Mouse (Mus musculus): ENCODE results near the gene Col4a1. TPM values are rescaled to one million over a fixed set of nuclear protein-coding genes. Genes with fewer than 3 reads are reported as not detected.

Gene Col4a1
- polyA plus RNA-seq, 1 experiment from 2014 or later: 118 TPM

Other genes starting within 250 kb of the Col4a1 start
- 56.3 and 63.5 TPM in 2 replicates for gene Col4a2, start within 50 bp of the Col4a1 start, polyA plus RNA-seq (2016; fragmentation: Nextera tagmentation; extraction: Ambion mirVana)
- gene Rab20, start 165.9 kb upstream of the Col4a1 start, polyA plus RNA-seq (2016; fragmentation: Nextera tagmentation; extraction: Ambion mirVana): 0.81 and 0.93 TPM in 2 replicates
- 116 and 121 TPM in 2 replicates for gene Naxd, start 184.7 kb upstream of the Col4a1 start, polyA plus RNA-seq (2016; fragmentation: Nextera tagmentation; extraction: Ambion mirVana)
- gene Cars2, start 238.0 kb upstream of the Col4a1 start, polyA plus RNA-seq (2016; fragmentation: Nextera tagmentation; extraction: Ambion mirVana): 20.6 and 21.6 TPM in 2 replicates
- gene Ing1, start 242.7 kb upstream of the Col4a1 start, polyA plus RNA-seq (2016; fragmentation: Nextera tagmentation; extraction: Ambion mirVana): 46.5 and 50.4 TPM in 2 replicates

Data from limb, embryonic 12.5 days (tissue).